Mouse (Mus musculus): ENCODE measurements around the gene Lrfn4.

DNA sequence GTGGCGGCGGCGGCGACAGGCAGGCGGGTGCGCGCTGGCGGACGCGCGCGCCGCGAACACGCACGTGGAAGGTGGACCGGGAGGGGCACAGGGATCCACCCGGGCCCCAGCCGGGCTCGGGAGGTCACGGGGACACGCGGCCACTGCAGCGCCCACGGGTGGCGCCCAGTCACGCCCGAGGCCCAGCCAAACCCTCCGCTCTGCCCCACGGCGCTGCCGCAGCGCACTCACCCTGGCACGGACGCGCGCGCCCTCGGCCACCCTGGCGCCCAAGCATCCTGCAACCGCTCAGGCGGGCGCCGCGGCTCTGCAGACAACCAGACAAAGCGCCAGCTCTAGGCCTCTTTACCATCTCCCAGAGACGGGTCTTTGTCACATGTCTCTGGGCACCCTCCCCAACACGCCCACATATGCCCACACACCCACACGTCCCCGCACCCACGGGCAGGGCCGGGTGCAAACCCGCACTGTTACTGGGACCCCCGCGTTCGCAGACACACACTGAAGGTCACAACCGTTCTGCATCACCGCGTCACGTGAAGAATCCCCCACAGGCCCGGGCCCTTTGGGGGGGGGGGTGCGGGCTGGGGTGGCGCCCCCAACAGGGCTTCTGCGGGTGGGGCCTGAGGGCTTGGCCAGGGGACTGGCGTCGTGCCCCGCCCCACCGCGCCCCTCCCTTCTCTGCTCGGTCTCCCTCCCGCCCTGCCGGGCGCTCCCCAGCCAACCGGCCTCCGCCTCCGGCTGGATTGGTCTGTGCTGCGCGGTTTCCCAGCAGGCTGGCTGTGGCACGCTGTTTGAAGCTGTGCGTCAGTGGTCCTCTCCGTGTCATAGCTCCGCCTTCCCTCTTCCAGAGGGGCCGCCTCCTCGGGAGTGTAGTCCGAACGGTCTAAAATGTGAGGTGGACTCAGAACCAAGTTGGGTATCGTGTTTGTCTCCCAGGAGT, at the start of gene Lrfn4:
- TF ChIP-seq CTCF (IDR thresholded peaks at IDR 0.05; ENCODE audit: control insufficient read depth, insufficient read depth, insufficient read length) (no peak), MAX (IDR thresholded peaks at IDR 0.05) (peak; percentile 26), CEBPB (IDR thresholded peaks at IDR 0.05; ENCODE audit: low read depth) (no peak), MYOG (IDR thresholded peaks at IDR 0.05; ENCODE audit: control insufficient read depth, extremely low read depth, insufficient read length) (no peak), USF1 (IDR thresholded peaks at IDR 0.05; ENCODE audit: low read depth) (peak; percentile 53), MYOD1 (IDR thresholded peaks at IDR 0.05; ENCODE audit: control insufficient read depth, insufficient read length, low read depth) (no peak)

All from C2C12 (cell line).